ENCODE assay signal across 8 mouse cellular contexts in the genomic region with DNA sequence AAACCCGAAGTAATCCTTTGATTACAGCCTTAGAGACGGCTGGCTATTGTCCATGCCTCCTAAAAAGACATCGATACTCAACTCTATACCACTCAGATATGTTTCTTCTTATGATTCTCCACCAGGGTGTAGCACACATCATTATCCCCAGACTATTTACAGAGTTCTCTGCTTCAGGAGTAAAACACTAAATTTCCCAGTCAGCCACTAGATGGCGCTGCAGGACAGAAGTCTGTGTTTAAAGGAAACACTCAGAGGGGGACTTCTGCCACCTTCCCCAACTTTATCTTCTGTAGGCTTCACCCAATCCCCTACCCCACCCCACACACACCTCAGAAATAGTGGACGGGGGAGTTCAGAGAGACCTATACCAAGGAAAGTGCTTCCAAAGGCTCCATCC. TPM values are rescaled to one million over a fixed set of nuclear protein-coding genes. Genes with fewer than 3 reads are reported as not detected.
DNase-seq lines count a peak whose midpoint lies in the region; ATAC-seq and TF ChIP-seq lines count a peak whose summit lies in the region.

No protein-coding gene starts in this region.

- peak; percentile 92 for TF ChIP-seq CTCF in midbrain, postnatal 0 days (IDR thresholded peaks at IDR 0.05)

- no peak for ATAC-seq in liver, embryonic 12.5 days
- peak; percentile 38; the same call in 1 of the 2 replicates for ATAC-seq in midbrain, postnatal 0 days (ENCODE audit: low FRiP score)

- no peak overlapping the region for H3K4me2 ChIP-seq in liver, embryonic 12.5 days
- no peak overlapping the region for H3K4me2 ChIP-seq in midbrain, postnatal 0 days (ENCODE audit: low read depth, low read length, poor library complexity, severe bottlenecking)

- H3K9me3 ChIP-seq in liver, embryonic 12.5 days (replicated peaks): no peaks in the 10 kb centered on the region
- H3K9me3 ChIP-seq in midbrain, postnatal 0 days (ENCODE audit: low read length): no peaks in the 10 kb centered on the region

- peaks cover 94% of the 10 kb centered on the region for H3K27me3 ChIP-seq in liver, embryonic 12.5 days (replicated peaks)
- H3K27me3 ChIP-seq in midbrain, postnatal 0 days (ENCODE audit: insufficient read depth, low read length): peaks cover 18% of the 10 kb centered on the region

- H3K4me1 ChIP-seq in liver, embryonic 12.5 days: no peaks in the 10 kb centered on the region
- peaks cover 17% of the 10 kb centered on the region for H3K4me1 ChIP-seq in midbrain, postnatal 0 days (ENCODE audit: insufficient read depth, low read length)

- H3K4me3 ChIP-seq in liver, embryonic 12.5 days: no peak overlapping the region
- H3K4me3 ChIP-seq in midbrain, postnatal 0 days (ENCODE audit: low read depth, low read length): no peak overlapping the region

- WGBS in liver, embryonic 12.5 days (ENCODE audit: insufficient replicate concordance): 10% methylated on average over 5 of the region's 5 CpGs
- 14% methylated on average over 5 of the region's 5 CpGs for WGBS in midbrain, postnatal 0 days

- DNase-seq in liver: peak; percentile 79
- peak; percentile 65 for DNase-seq in cerebellum, adult 9-11 months
- peak; percentile 75 to 84 for DNase-seq in frontal cortex, postnatal 25 days (ENCODE audit: low spot score in 2 of 2)
- peak; percentile 92 for DNase-seq in hindlimb bud, embryonic 11.5 days (ENCODE audit: extremely low spot score, low read depth, low spot score)
- peak; percentile 88 for DNase-seq in left cerebral cortex, postnatal 10 days (ENCODE audit: extremely low spot score in 1 of 2, low spot score in 2 of 2)
- DNase-seq in midbrain, postnatal 0 days (ENCODE audit: low spot score): peak; percentile 96
- peak; percentile 66 to 72 for DNase-seq in spleen, postnatal 36 days (ENCODE audit: low spot score in 2 of 2)

- no peak overlapping the region for H3K27ac ChIP-seq in liver, embryonic 12.5 days
- no peak overlapping the region for H3K27ac ChIP-seq in midbrain, postnatal 0 days (ENCODE audit: low read depth, low read length)

- intact Hi-C loops in left cerebral cortex, postnatal 10 days (cut with DNase I): loop anchor here (5.0 kb wide), 3 partner anchors 166 to 251 kb away; no protein-coding TSS in a partner anchor

- H3K36me3 ChIP-seq in liver, embryonic 12.5 days: no peaks in the 10 kb centered on the region
- no peaks in the 10 kb centered on the region for H3K36me3 ChIP-seq in midbrain, postnatal 0 days (ENCODE audit: insufficient read depth, low read length)

- H3K9ac ChIP-seq in liver, embryonic 12.5 days: no peak overlapping the region
- no peak overlapping the region for H3K9ac ChIP-seq in midbrain, postnatal 0 days (replicated peaks; ENCODE audit: low read length, poor library complexity, severe bottlenecking)

RNA-seq across cellular contexts. Expression of a gene that starts 6.8 kb away (rescaled TPM):
- polyA plus RNA-seq in liver, embryonic 12.5 days (2016; fragmentation: Nextera tagmentation; extraction: Ambion mirVana): 2.1 and 2.5 TPM in 2 replicates
- 10 to 100 TPM; 34.0 to 37.0 TPM for total RNA-seq in left cerebral cortex, postnatal 10 days (2021)
- 60.7 and 62.2 TPM in 2 replicates for total RNA-seq in midbrain, postnatal 0 days (2014; rRNA removed)
- 53.4 and 55.7 TPM in 2 replicates for polyA plus RNA-seq in midbrain, postnatal 0 days (2015; fragmentation: Nextera tagmentation; extraction: Ambion mirVana)

RNA-seq across cellular contexts. Expression of a gene that starts 10.7 kb away (rescaled TPM):
- 0.10 TPM in 1 of 2 replicates, not detected in the other for polyA plus RNA-seq in liver, embryonic 12.5 days (2016; fragmentation: Nextera tagmentation; extraction: Ambion mirVana)
- total RNA-seq in left cerebral cortex, postnatal 10 days (2021): 1 to 10 TPM; 3.6 to 3.8 TPM
- total RNA-seq in midbrain, postnatal 0 days (2014; rRNA removed): 4.2 and 5.9 TPM in 2 replicates
- polyA plus RNA-seq in midbrain, postnatal 0 days (2015; fragmentation: Nextera tagmentation; extraction: Ambion mirVana): 1.0 and 1.1 TPM in 2 replicates

RNA-seq across cellular contexts. Expression of a gene that starts 44.9 kb away (rescaled TPM):
- 401 and 406 TPM in 2 replicates for polyA plus RNA-seq in liver, embryonic 12.5 days (2016; fragmentation: Nextera tagmentation; extraction: Ambion mirVana)
- total RNA-seq in left cerebral cortex, postnatal 10 days (2021): 100 to 1,000 TPM; 203 to 215 TPM
- total RNA-seq in midbrain, postnatal 0 days (2014; rRNA removed): 21.9 and 31.0 TPM in 2 replicates
- polyA plus RNA-seq in midbrain, postnatal 0 days (2015; fragmentation: Nextera tagmentation; extraction: Ambion mirVana): 377 and 397 TPM in 2 replicates
